In the genomic region with DNA sequence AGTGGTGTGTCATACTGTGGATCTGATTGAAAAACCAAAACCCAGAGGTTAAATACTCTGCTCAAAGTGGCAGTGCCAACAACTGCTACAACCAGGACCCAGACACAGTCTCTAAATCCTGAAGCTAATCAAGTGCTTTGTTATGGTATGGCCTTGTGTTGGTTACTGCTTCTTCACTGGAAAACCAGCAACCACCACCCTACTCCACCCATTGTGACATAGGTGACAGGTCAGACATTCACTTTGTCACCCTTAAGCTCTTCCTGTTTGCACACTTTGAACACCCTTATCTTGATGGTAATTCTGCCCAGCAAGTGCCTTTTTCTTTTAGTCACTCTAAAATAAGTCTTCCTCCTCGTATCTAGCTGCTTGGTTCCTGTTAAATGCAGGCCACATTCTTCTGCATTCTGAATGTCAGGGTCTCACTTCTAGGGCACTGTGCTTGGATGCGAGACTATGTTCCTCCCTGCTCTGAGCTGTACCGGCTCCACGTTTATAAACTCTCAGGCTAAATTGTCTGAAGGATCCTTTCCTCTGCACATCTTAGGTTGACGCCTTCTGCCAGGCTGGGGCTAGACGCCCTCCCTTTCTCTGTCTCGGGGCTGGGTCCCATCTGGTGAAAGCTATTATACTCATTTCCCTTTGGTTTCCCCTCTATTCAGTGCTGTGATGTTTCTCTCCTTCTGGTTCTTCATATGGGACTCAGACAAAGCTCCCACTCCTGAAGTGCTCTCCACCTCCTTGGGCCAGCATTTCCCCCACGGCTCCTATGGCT, we compare ENCODE assay signal across 13 mouse cellular contexts. TPM values are rescaled to one million over a fixed set of nuclear protein-coding genes. Genes with fewer than 3 reads are reported as not detected.
A peak's percentile ranks its signal among the peaks of the same experiment; 100 is the strongest.
DNase-seq lines count a peak whose midpoint lies in the region; ATAC-seq lines count a peak whose summit lies in the region.
"Had no signal": no experiment of that assay in that cellular context is flagged by ENCODE, and none has a peak within 500 bp of the region (broad histone marks: within the 10 kb centered on the region; RNA-seq: fewer than 3 reads in every experiment).

No protein-coding gene starts in this region.

- H3K9me3 ChIP-seq in hindbrain, embryonic 12.5 days (replicated peaks): no peaks in the 10 kb centered on the region
- H3K9me3 ChIP-seq in hindbrain, embryonic 16.5 days (ENCODE audit: control insufficient read depth, low read length): no peaks in the 10 kb centered on the region
- no peaks in the 10 kb centered on the region for H3K9me3 ChIP-seq in forebrain, embryonic 15.5 days
- H3K9me3 ChIP-seq: embryonic facial prominence, embryonic 13.5 days; heart, embryonic 12.5 days; liver, embryonic 12.5 days had no signal

- no peak overlapping the region for H3K4me3 ChIP-seq in hindbrain, embryonic 12.5 days
- H3K4me3 ChIP-seq in hindbrain, embryonic 16.5 days (ENCODE audit: low read length): no peak overlapping the region
- H3K4me3 ChIP-seq in forebrain, embryonic 15.5 days: no peak overlapping the region
- H3K4me3 ChIP-seq: embryonic facial prominence, embryonic 13.5 days; heart, embryonic 12.5 days; liver, embryonic 12.5 days; myocyte had no signal

- 61% methylated on average over 8 of the region's 8 CpGs for WGBS in hindbrain, embryonic 12.5 days
- 49% methylated on average over 8 of the region's 8 CpGs for WGBS in hindbrain, embryonic 16.5 days
- 55% methylated on average over 8 of the region's 8 CpGs for WGBS in forebrain, embryonic 15.5 days

- H3K4me2 ChIP-seq in hindbrain, embryonic 12.5 days (replicated peaks): no peak overlapping the region
- H3K4me2 ChIP-seq in hindbrain, embryonic 16.5 days (ENCODE audit: low read length): no peak overlapping the region
- H3K4me2 ChIP-seq in forebrain, embryonic 15.5 days (replicated peaks): no peak overlapping the region
- H3K4me2 ChIP-seq: embryonic facial prominence, embryonic 13.5 days; heart, embryonic 12.5 days; liver, embryonic 12.5 days had no signal

- H3K9ac ChIP-seq in hindbrain, embryonic 12.5 days: no peak overlapping the region
- H3K9ac ChIP-seq in hindbrain, embryonic 16.5 days (ENCODE audit: low read depth, low read length): no peak overlapping the region
- H3K9ac ChIP-seq in forebrain, embryonic 15.5 days (replicated peaks): no peak overlapping the region
- H3K9ac ChIP-seq: embryonic facial prominence, embryonic 13.5 days; heart, embryonic 12.5 days; liver, embryonic 12.5 days had no signal

- H3K36me3 ChIP-seq in hindbrain, embryonic 12.5 days: no peaks in the 10 kb centered on the region
- no peaks in the 10 kb centered on the region for H3K36me3 ChIP-seq in hindbrain, embryonic 16.5 days (ENCODE audit: control insufficient read depth, insufficient read depth, low read length)
- no peaks in the 10 kb centered on the region for H3K36me3 ChIP-seq in forebrain, embryonic 15.5 days
- H3K36me3 ChIP-seq: embryonic facial prominence, embryonic 13.5 days; heart, embryonic 12.5 days; liver, embryonic 12.5 days had no signal

- DNase-seq in natural killer cell, adult 2 months (ENCODE audit: low spot score in 2 of 2): peak; percentile 75 to 89
- no peak for DNase-seq in cerebellum, adult 8-10 months
- DNase-seq in heart, adult 8-10 months (ENCODE audit: low spot score): no peak
- no peak for DNase-seq in layer of hippocampus, adult 9-10 months (ENCODE audit: low spot score)
- DNase-seq: cerebellum, adult 9-10 months had no signal

- no peaks in the 10 kb centered on the region for H3K27me3 ChIP-seq in hindbrain, embryonic 12.5 days
- H3K27me3 ChIP-seq in hindbrain, embryonic 16.5 days (replicated peaks; ENCODE audit: control insufficient read depth, insufficient read depth, low read length): no peaks in the 10 kb centered on the region
- H3K27me3 ChIP-seq in forebrain, embryonic 15.5 days: no peaks in the 10 kb centered on the region
- H3K27me3 ChIP-seq: embryonic facial prominence, embryonic 13.5 days; heart, embryonic 12.5 days; liver, embryonic 12.5 days had no signal

- peak overlapping the region; percentile 24; the same call in 1 of the 2 replicates for H3K27ac ChIP-seq in hindbrain, embryonic 12.5 days
- H3K27ac ChIP-seq in hindbrain, embryonic 16.5 days (ENCODE audit: low read depth, low read length): no peak overlapping the region
- H3K27ac ChIP-seq in forebrain, embryonic 15.5 days (replicated peaks): no peak overlapping the region
- H3K27ac ChIP-seq: embryonic facial prominence, embryonic 13.5 days; liver, embryonic 12.5 days had no signal

- peak; percentile 56; the same call in 1 of the 2 replicates for ATAC-seq in hindbrain, embryonic 12.5 days (ENCODE audit: low FRiP score)
- ATAC-seq in hindbrain, embryonic 16.5 days: no peak
- ATAC-seq in CD4-positive, CD25-positive, alpha-beta regulatory T cell, adult 4 months: peak; percentile 51
- peak; percentile 55 for ATAC-seq in forebrain, embryonic 15.5 days (replicated peaks)
- ATAC-seq: liver, embryonic 12.5 days had no signal

- H3K4me1 ChIP-seq in hindbrain, embryonic 12.5 days: no peaks in the 10 kb centered on the region
- H3K4me1 ChIP-seq in hindbrain, embryonic 16.5 days (ENCODE audit: control insufficient read depth, insufficient read depth, low read depth, low read length): no peaks in the 10 kb centered on the region
- no peaks in the 10 kb centered on the region for H3K4me1 ChIP-seq in forebrain, embryonic 15.5 days
- H3K4me1 ChIP-seq: embryonic facial prominence, embryonic 13.5 days; heart, embryonic 12.5 days; liver, embryonic 12.5 days had no signal

RNA-seq across cellular contexts. Expression of a gene that starts 30.8 kb away (rescaled TPM):
- not detected in 2 replicates for polyA plus RNA-seq in hindbrain, embryonic 12.5 days (2016; fragmentation: Nextera tagmentation; extraction: Ambion mirVana)
- not detected in 2 replicates for polyA plus RNA-seq in hindbrain, embryonic 16.5 days (2015; fragmentation: Nextera tagmentation; extraction: Ambion mirVana)
- polyA plus RNA-seq in CD4-positive, CD25-positive, alpha-beta regulatory T cell, adult 4 months (2017; shearing (Covaris generic)): under 1 TPM; 0.28 to 0.96 TPM
- not detected in 2 replicates for polyA plus RNA-seq in forebrain, embryonic 15.5 days (2015; fragmentation: Nextera tagmentation; extraction: Ambion mirVana)
- not detected for total RNA-seq in heart, adult 8-10 months (2022)
- polyA plus RNA-seq: embryonic facial prominence, embryonic 13.5 days; heart, embryonic 12.5 days; liver, embryonic 12.5 days had no signal

Comparison
In these comparisons a context has a peak if more than half of its experiments do, and no peak if none do; other contexts are left out.
1. DNase-seq: peak in natural killer cell, adult 2 months (2 of 2); none in cerebellum, adult 8-10 months (single experiment), heart, adult 8-10 months (single experiment) and layer of hippocampus, adult 9-10 months (single experiment).